Mouse (Mus musculus): ENCODE measurements at regions not wholly inside any gene's neighbourhood (a gene's known extent, or its start where the extent isn't known, plus 50 kb on each side); places are given as distances from the start of the nearest gene placed in this dataset.

GRCm38 (mm10) chr2:92528119-92528830, 67.9 kb upstream of the Slc35c1 start:
- TF ChIP-seq CTCF (IDR thresholded peaks at IDR 0.05; ENCODE audit: borderline replicate concordance, insufficient read depth, low read depth, low read length) (no peak), POLR2A (IDR thresholded peaks at IDR 0.05; ENCODE audit: borderline replicate concordance, insufficient read depth, low read length) (no peak)

Measured in cerebellum, adult 2 months (tissue).